Mouse (Mus musculus) E14TG2a.4 (cell line): ENCODE data around the gene Zfp114.

Source experiments
- CTCF ChIP-seq: conservative IDR thresholded peaks from 2 replicates; pipeline ENCODE4 v1.5.1; 2014; ENCODE audit warnings: low read length
- NANOG ChIP-seq: IDR thresholded peaks from 2 replicates; pipeline ENCODE4 v1.6.1; 2014; ENCODE audit warnings: borderline replicate concordance, low read length, mixed read lengths

DNA sequence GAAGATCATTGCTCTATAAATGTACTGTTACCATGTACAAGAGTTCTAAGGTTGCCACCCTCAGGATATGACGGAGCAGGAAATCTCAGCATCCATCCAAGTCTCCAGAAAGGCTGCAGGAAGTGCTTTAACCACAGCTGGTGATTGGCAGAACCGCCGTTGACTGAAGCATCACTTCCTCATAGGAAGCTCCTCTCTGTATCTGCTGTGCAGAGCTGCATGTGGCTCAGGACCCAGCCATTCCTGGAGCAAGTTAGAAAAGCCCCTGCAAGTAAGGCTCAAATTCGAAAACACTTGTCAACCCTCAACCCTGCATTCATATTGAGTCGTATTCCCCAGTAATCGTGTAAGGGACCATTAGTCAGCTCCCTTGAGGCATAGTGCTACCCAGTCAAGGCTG, 32.3 kb upstream of the Zfp114 start:
- TF ChIP-seq CTCF (no peak), NANOG (no peak)
